Mouse (Mus musculus) lung, postnatal 0 days (tissue): Measurements from ENCODE around the gene Ifnl3. TPM values are rescaled to one million over a fixed set of nuclear protein-coding genes. Genes with fewer than 3 reads are reported as not detected.
"Not testable (repeated sequence)": the region's sequence is repeated elsewhere in the genome, so short reads cannot be mapped to it uniquely, and the experiment has no call there.

Experiments
- ATAC-seq: fragments of 200-750 bp; cut with Nextera tagmentation; 2 replicates; pipeline ENCODE4 v1.8.0; 2017; ENCODE audit warnings: moderate library complexity
- DNase-seq: peaks from one replicate; pipeline ENCODE4 v3.0.0-alpha.2; 2016; ENCODE audit warnings: low spot score
- H3K27ac ChIP-seq: fragments of 300-500 bp; sonication (generic); 2 replicates; pipeline ENCODE4 v1.5.1; 2014; ENCODE audit warnings: antibody characterized with exemption, mild to moderate bottlenecking, low read length, mixed read lengths
- H3K27me3 ChIP-seq: fragments of 300-500 bp; sonication (generic); replicated peaks from 2 replicates; pipeline ENCODE4 v1.6.1; 2014; ENCODE audit warnings: low read length, mixed read lengths; ENCODE audit not compliant: insufficient read depth
- H3K36me3 ChIP-seq: fragments of 300-500 bp; sonication (generic); 2 replicates; pipeline ENCODE4 v1.6.1; 2014; ENCODE audit warnings: low read length, mixed read lengths; ENCODE audit not compliant: insufficient read depth
- H3K4me1 ChIP-seq: fragments of 300-500 bp; sonication (generic); 2 replicates; pipeline ENCODE4 v1.6.1; 2014; ENCODE audit warnings: antibody characterized with exemption, low read depth, low read length, mixed read lengths; ENCODE audit not compliant: insufficient read depth
- H3K4me2 ChIP-seq: fragments of 300-500 bp; sonication (generic); replicated peaks from 2 replicates; pipeline ENCODE4 v1.6.1; 2014; ENCODE audit warnings: low read depth, mild to moderate bottlenecking, low read length, moderate library complexity, mixed read lengths
- H3K4me3 ChIP-seq: fragments of 300-500 bp; sonication (generic); 2 replicates; pipeline ENCODE4 v1.5.1; 2014; ENCODE audit warnings: low read depth, low read length
- H3K9ac ChIP-seq: fragments of 300-500 bp; sonication (generic); replicated peaks from 2 replicates; pipeline ENCODE4 v1.6.1; 2014; ENCODE audit warnings: low read depth, mild to moderate bottlenecking
- H3K9me3 ChIP-seq: fragments of 300-500 bp; sonication (generic); 2 replicates; pipeline ENCODE4 v1.6.1; 2016; ENCODE audit warnings: low read length, mixed read lengths
- CTCF ChIP-seq: IDR thresholded peaks from 2 replicates; pipeline ENCODE4 v1.5.1; 2016; ENCODE audit warnings: antibody characterized with exemption, mild to moderate bottlenecking
- EP300 ChIP-seq: IDR thresholded peaks from 2 replicates; pipeline ENCODE4 v1.6.1; 2016; ENCODE audit warnings: antibody characterized with exemption, mild to moderate bottlenecking, control low read depth
- WGBS: fragments of 180-500 bp; shearing (Covaris S2); extraction: QIAGEN DNeasy Blood & Tissue Kit; methylation state at CpG from one replicate; pipeline ENCODE4 v1.1.7; 2014; 5-methylcytosine and 5-hydroxymethylcytosine counted together
- polyA plus RNA-seq: library from polyadenylated mRNA; unstranded; fragments of >200 nt; fragmentation: Nextera tagmentation; extraction: Ambion mirVana; gene quantifications from 2 replicates; pipeline ENCODE4 v1.2.1, GENCODE M21; 2015

Ifnl3 gene
- polyA plus RNA-seq, 1 experiment from 2014 or later, result not detected

- H3K27me3 ChIP-seq, result no peaks in the 10 kb centered on the region
- H3K9ac ChIP-seq, result no peak overlapping the region
- no peak overlapping the region for H3K4me2 ChIP-seq
- H3K9me3 ChIP-seq, result no peaks in the 10 kb centered on the region
- H3K4me1 ChIP-seq, result no peaks in the 10 kb centered on the region
- H3K36me3 ChIP-seq, result no peaks in the 10 kb centered on the region
- H3K4me3 ChIP-seq, result no peak overlapping the region
- ATAC-seq (no peak), DNase-seq (no peak)
- WGBS, result 68% methylated on average over 8 of the region's 8 CpGs
- TF ChIP-seq CTCF, result no peak
- no peak for TF ChIP-seq EP300
- H3K27ac ChIP-seq, result no peak overlapping the region
These were observed 11.2 kb upstream of the Ifnl3 start for GRCm38 (mm10) chr7:28511441-28511840.

GRCm38 (mm10) chr7:28527922-28528719, 5.5 kb downstream of the Ifnl3 start:
- peak; percentile 83 for ATAC-seq

GRCm38 (mm10) chr7:28532005-28532404, 9.4 kb downstream of the Ifnl3 start:
- DNase-seq, result peak; percentile 76
- WGBS, result 65% methylated on average over 8 of the region's 8 CpGs

More at GRCm38 (mm10) chr7:28527922-28528719, 5.5 kb downstream of the Ifnl3 start:
- peak; percentile 91 for DNase-seq
- TF ChIP-seq EP300 (no peak), CTCF (peak; percentile 90)
- Histone ChIP-seq H3K27me3 (no peaks in the 10 kb centered on the region), H3K9me3 (no peaks in the 10 kb centered on the region), H3K36me3 (no peaks in the 10 kb centered on the region), H3K9ac (no peak overlapping the region), H3K4me1 (no peaks in the 10 kb centered on the region), H3K27ac (no peak overlapping the region), H3K4me3 (no peak overlapping the region), H3K4me2 (no peak overlapping the region)
- WGBS, result 8% methylated on average over 19 of the region's 19 CpGs

GRCm38 (mm10) chr7:28538886-28539285, 16.2 kb downstream of the Ifnl3 start:
- ATAC-seq, H3K4me3 ChIP-seq, H3K4me2 ChIP-seq, H3K4me1 ChIP-seq, H3K27ac ChIP-seq, H3K27me3 ChIP-seq, DNase-seq, H3K36me3 ChIP-seq, H3K9me3 ChIP-seq, H3K9ac ChIP-seq: not testable (repeated sequence)
- WGBS, result 88% methylated on average over 6 of the region's 6 CpGs

More at GRCm38 (mm10) chr7:28532005-28532404, 9.4 kb downstream of the Ifnl3 start:
- ATAC-seq, result peak; percentile 85
- no peaks in the 10 kb centered on the region for H3K9me3 ChIP-seq
- H3K4me2 ChIP-seq, result no peak overlapping the region
- H3K4me3 ChIP-seq, result no peak overlapping the region
- H3K27ac ChIP-seq, result no peak overlapping the region
- H3K27me3 ChIP-seq, result no peaks in the 10 kb centered on the region
- no peak overlapping the region for H3K9ac ChIP-seq
- TF ChIP-seq EP300, result no peak
- no peak for TF ChIP-seq CTCF
- H3K36me3 ChIP-seq, result no peaks in the 10 kb centered on the region
- no peaks in the 10 kb centered on the region for H3K4me1 ChIP-seq

GRCm38 (mm10) chr7:28540526-28540925, 17.9 kb downstream of the Ifnl3 start, which contains the start of gene Sycn:
Gene Sycn (plus strand): TSS chr7:28540885.
- Histone ChIP-seq H3K4me3 (no peak within 1 kb of the TSS), H3K9me3 (no peaks in the 10 kb centered on the region), H3K4me1 (no peaks in the 10 kb centered on the region), H3K27me3 (peaks cover 14% of the 10 kb centered on the region), H3K4me2 (no peak within 1 kb of the TSS), H3K36me3 (no peaks in the 10 kb centered on the region), H3K9ac (no peak within 1 kb of the TSS), H3K27ac (no peak within 1 kb of the TSS)
- 39% methylated on average over 4 of the region's 4 CpGs for WGBS
- ATAC-seq, result 0 out of 2 replicates have a peak, but pooled peaks have one; percentile 20
- TF ChIP-seq EP300 (no peak), CTCF (no peak)
- no peak for DNase-seq

- DNase-seq (no peak), ATAC-seq (peak; percentile 57)
- H3K27ac ChIP-seq, result no peak overlapping the region
- H3K4me2 ChIP-seq, result peak overlapping the region; percentile 28
- H3K4me3 ChIP-seq, result no peak overlapping the region
- TF ChIP-seq EP300, result no peak
- no peak for TF ChIP-seq CTCF
- whole genome bisulfite sequencing, result 6% methylated on average over 25 of the region's 27 CpGs
- H3K4me1 ChIP-seq, result no peaks in the 10 kb centered on the region
- no peak overlapping the region for H3K9ac ChIP-seq
- no peaks in the 10 kb centered on the region for H3K9me3 ChIP-seq
- peaks cover 24% of the 10 kb centered on the region for H3K27me3 ChIP-seq
- H3K36me3 ChIP-seq, result no peaks in the 10 kb centered on the region
These were observed 21.5 kb downstream of the Ifnl3 start for GRCm38 (mm10) chr7:28544051-28544601.
